Mouse (Mus musculus): ENCODE results near the gene Celsr2.

DNA sequence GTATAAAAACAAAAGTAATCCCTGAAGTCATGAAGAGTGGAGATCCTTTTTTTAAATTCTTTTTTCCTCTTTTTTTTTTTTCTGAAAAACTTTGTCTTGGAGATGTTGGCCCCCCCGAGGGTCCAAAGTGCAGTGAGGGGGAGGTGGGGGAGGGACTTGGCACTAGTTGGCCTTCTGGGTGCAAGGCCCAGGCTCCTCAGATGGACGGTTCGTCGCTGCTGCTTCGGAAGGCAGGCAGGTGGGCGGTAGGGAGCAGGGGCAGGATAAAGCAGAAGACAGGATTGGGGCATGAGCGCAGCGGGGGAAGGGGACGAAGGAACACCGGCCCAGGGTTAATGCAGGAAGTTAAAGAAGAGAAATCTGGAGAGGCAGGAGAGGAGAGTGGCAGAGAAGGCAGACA, 23.1 kb downstream of the Celsr2 start:
- TF ChIP-seq EP300 (IDR thresholded peaks at IDR 0.05; ENCODE audit: insufficient read depth, low read depth, low read length) (no peak), CTCF (IDR thresholded peaks at IDR 0.05) (no peak)
